8 mouse cellular contexts compared by ENCODE assay signal in the genomic region with DNA sequence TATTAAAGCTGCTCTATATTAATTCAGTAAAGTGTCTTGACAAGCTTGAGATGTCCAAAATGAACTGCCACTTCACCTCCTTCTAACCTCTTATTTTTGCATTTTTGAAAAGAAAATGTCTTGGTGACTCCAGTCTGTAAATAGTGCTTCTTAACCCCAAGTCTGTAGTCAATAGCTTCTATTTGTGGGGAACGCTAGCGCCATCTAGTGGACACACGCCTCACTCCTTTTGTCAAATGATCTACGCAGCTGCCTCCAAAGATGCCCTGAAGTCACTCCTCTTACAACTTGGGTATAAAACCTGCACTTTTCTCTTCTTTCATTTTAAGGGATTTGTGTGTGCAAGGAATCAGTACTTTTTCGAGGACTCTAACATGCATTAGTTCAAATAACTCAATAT.
DNase-seq lines count a peak whose midpoint lies in the region; ATAC-seq lines count a peak whose summit lies in the region.

No protein-coding gene starts in this region.

- H3K27ac ChIP-seq in kidney, embryonic 16.5 days (ENCODE audit: low read length), result no peak overlapping the region
- H3K27ac ChIP-seq in midbrain, embryonic 12.5 days (replicated peaks), result no peak overlapping the region

- H3K4me2 ChIP-seq in kidney, embryonic 16.5 days (replicated peaks; ENCODE audit: low read depth, low read length), result no peak overlapping the region
- no peak overlapping the region for H3K4me2 ChIP-seq in midbrain, embryonic 12.5 days (replicated peaks)

- 3% methylated on average over 5 of the region's 5 CpGs for WGBS in kidney, embryonic 16.5 days
- 5% methylated on average over 5 of the region's 5 CpGs for WGBS in midbrain, embryonic 12.5 days

- no peaks in the 10 kb centered on the region for H3K9me3 ChIP-seq in kidney, embryonic 16.5 days (ENCODE audit: low read length)
- H3K9me3 ChIP-seq in midbrain, embryonic 12.5 days, result no peaks in the 10 kb centered on the region

- ATAC-seq in kidney, embryonic 16.5 days (ENCODE audit: low FRiP score, low TSS enrichment), result no peak
- ATAC-seq in hematopoietic stem cell, adult 5-6 weeks (replicated peaks in 1 of 2; ENCODE audit: insufficient read depth in 1 of 2, low FRiP score in 2 of 2, low TSS enrichment in 1 of 2, low read depth in 1 of 2, poor library complexity in 2 of 2, severe bottlenecking in 2 of 2), result peak; percentile 69 to 88
- ATAC-seq in midbrain, embryonic 12.5 days (ENCODE audit: low FRiP score, low read depth), result peak; percentile 70; the same call in 1 of the 2 replicates

- no peaks in the 10 kb centered on the region for H3K27me3 ChIP-seq in kidney, embryonic 16.5 days (ENCODE audit: insufficient read depth, low read length)
- H3K27me3 ChIP-seq in midbrain, embryonic 12.5 days, result peaks cover 11% of the 10 kb centered on the region; the same call in 1 of the 2 replicates

- intact Hi-C loops in left cerebral cortex, postnatal 10 days (cut with DNase I), result loop anchor here (10.0 kb wide), 1 partner anchor 273 kb away; no protein-coding TSS in a partner anchor

- no peak overlapping the region for H3K4me3 ChIP-seq in kidney, embryonic 16.5 days (ENCODE audit: low read length)
- H3K4me3 ChIP-seq in midbrain, embryonic 12.5 days, result no peak overlapping the region

- no peak overlapping the region for H3K9ac ChIP-seq in kidney, embryonic 16.5 days (replicated peaks; ENCODE audit: low read length)
- H3K9ac ChIP-seq in midbrain, embryonic 12.5 days (replicated peaks), result no peak overlapping the region

- peak; percentile 11 for DNase-seq in kidney, adult 11 months
- peak; percentile 83 for DNase-seq in adrenal gland, postnatal 14 days
- peak; percentile 87 for DNase-seq in embryo, embryonic 11 days
- peak; percentile 49 to 63 for DNase-seq in left cerebral cortex, postnatal 10 days (ENCODE audit: extremely low spot score in 1 of 2, low spot score in 2 of 2)
- DNase-seq in telencephalon, adult 2 months (ENCODE audit: low read depth, low spot score), result peak; percentile 61

- no peaks in the 10 kb centered on the region for H3K4me1 ChIP-seq in kidney, embryonic 16.5 days (ENCODE audit: insufficient read depth, low read length)
- H3K4me1 ChIP-seq in midbrain, embryonic 12.5 days, result no peaks in the 10 kb centered on the region

- no peaks in the 10 kb centered on the region for H3K36me3 ChIP-seq in kidney, embryonic 16.5 days (ENCODE audit: insufficient read depth, low read length)
- no peaks in the 10 kb centered on the region for H3K36me3 ChIP-seq in midbrain, embryonic 12.5 days

Comparison
In these comparisons a context has a peak if more than half of its experiments do, and no peak if none do; other contexts are left out.
1. DNase-seq: peak in every context shown above with its lines; median percentile 87 in embryo, embryonic 11 days; 83 in adrenal gland, postnatal 14 days; 61 in telencephalon, adult 2 months; 56 in left cerebral cortex, postnatal 10 days; 11 in kidney, adult 11 months.